Mouse (Mus musculus) CH12F3 (cell line): Measurements from ENCODE around the gene Shprh.
"Not testable (repeated sequence)": the region's sequence is repeated elsewhere in the genome, so short reads cannot be mapped to it uniquely, and the experiment has no call there.

Experiments
- in situ Hi-C: fragments of 300-500 bp; cut with MboI; formaldehyde crosslinking; loops from 2 replicates; pipeline ENCODE4 v1.14.3; 2020; ENCODE audit warnings: low sequenced_read_pairs

Shprh gene

GRCm38 (mm10) chr10:11242988-11243387 is 93.8 kb downstream of the Shprh start:
- in situ Hi-C loops, result not testable (repeated sequence)

DNA sequence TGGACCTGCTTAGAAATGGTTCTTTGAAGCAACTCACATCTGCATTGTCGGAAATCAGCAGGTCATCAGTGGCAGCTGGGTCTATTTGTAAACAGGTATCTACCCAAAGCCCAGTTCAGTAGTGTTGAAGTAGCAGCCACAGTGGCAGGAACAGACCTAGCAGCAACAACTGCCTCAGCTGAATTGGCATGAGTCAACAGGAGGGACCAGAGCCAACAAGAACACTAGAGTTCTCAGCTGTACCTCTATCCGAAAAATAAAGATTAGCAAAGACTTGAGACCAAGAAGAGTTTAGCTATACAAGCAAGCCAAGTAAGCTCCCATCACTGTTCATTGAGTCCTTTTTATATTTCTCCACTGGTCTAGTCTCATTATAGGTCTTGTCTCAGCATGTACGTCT is 99.0 kb downstream of the Shprh start:
- in situ Hi-C loops, result no loop called here

DNA sequence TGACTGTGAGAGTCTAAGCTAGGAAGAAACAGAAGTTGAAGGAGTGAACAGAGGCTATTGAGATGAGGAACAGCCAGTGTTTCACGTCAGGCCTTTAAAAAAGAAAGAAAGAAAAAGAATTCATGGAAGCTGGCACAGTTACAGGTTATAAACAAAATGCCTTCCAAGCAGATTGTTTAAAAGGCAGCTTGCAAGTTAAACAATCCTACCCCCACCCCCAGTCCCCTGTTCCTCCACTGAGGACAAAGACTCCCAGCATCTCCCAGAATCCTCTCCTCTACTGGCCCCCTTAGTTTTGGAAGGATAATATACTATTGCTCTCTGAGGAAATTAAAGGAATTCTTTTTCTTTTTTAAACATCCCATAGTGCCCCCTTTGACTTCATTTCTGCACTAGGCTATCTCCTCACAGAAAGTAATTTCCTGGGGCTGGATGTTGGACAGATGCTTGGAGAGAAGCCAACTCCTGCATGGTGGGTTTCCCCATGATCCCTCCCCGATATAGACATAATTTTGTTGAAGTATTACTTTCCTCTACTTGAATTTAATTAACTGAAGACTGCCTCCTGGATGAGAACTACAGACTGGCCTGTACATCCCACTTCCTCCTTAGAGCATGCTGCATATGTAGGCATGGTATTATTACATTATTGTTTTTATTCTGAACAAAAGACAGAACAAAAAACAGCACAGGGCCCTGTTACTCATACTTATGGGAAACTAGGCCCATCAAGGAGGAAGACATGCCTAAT is 101.2 kb downstream of the Shprh start:
- in situ Hi-C loops, result no loop called here

DNA sequence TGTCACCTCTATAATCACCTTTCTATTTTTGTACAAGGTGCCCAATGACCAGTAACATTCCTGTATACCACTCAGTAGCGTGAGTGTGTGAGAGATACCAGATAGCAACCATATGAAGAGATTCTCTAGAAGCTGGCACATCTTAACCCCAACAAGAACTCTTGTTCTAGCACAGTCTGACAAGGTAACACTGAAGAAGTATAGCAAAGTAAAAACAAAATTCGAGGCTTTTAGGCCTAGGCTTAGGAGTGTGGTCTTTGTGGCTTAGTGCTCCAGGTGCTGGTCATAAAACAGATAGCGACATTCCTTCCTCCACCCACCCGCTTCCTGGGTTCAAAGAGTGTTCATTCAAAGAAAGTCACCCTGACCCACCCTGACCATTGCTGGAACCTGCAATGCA is 104.4 kb downstream of the Shprh start:
- in situ Hi-C loops, result not testable (repeated sequence)

GRCm38 (mm10) chr10:11260119-11260518 is 110.9 kb downstream of the Shprh start:
- in situ Hi-C loops, result no loop called here

DNA sequence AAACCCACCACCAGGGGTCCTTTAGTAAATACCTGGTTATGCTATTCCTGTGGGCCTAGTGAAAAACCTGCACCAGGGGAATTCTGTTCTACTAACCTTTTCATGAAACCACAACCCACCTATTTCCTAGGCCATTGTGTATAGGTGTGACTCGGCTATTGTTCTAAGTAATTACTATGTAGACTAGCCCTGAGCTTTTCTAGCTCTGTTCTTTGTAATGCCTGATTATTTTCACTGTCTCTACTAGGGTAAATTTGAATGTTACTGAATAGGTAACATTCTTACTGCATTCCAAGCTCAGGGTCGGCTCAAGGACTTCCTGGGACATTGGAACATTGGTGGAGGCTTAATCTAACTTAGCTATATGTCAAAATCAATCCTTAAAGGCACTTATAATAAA is 113.1 kb downstream of the Shprh start:
- in situ Hi-C loops, result not testable (repeated sequence)

DNA sequence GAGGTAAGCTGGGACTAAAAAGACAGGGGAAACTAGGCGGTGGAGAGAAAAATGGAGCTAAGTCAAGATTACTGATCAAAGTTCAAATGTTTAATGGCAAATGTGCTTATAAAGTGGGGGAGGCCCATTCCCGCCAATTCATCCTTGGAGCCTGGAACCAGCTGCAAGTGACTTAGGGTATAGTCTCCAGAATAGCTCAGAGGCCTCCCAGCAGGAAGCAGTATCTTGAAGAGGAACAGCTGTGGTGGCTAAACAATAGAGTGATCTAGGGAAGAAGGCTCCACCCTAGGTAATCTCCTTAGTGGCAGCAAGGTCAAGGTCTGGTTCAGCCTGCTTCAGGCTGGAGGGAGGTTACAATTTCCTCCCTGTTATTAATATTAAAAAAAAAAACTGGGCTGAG is 114.6 kb downstream of the Shprh start:
- in situ Hi-C loops, result not testable (repeated sequence)
